Mouse (Mus musculus) limb, embryonic 11.5 days (tissue): Measurements from ENCODE around the gene Esrrb. TPM values are rescaled to one million over a fixed set of nuclear protein-coding genes. Genes with fewer than 3 reads are reported as not detected.

ENCODE experiments used
- ATAC-seq: fragments of 200-750 bp; cut with Nextera tagmentation; 2 replicates; pipeline ENCODE4 v1.8.0; 2017; ENCODE audit warnings: low read depth; ENCODE audit not compliant: insufficient number of reproducible peaks, low FRiP score, low TSS enrichment
- DNase-seq: peaks from one replicate; pipeline ENCODE4 v3.0.0-alpha.2; 2015; ENCODE audit warnings: low spot score
- H3K27ac ChIP-seq: fragments of 300-500 bp; sonication (generic); replicated peaks from 2 replicates; pipeline ENCODE4 v1.5.1; 2014; ENCODE audit warnings: low read depth, mild to moderate bottlenecking, low read length
- H3K27me3 ChIP-seq: fragments of 300-500 bp; sonication (generic); 2 replicates; pipeline ENCODE4 v1.6.1; 2014; ENCODE audit warnings: mild to moderate bottlenecking, low read length, mixed read lengths; ENCODE audit not compliant: control insufficient read depth, insufficient read depth
- H3K36me3 ChIP-seq: fragments of 300-500 bp; sonication (generic); 2 replicates; pipeline ENCODE4 v1.6.1; 2014; ENCODE audit warnings: mild to moderate bottlenecking, low read length, moderate library complexity, mixed read lengths; ENCODE audit not compliant: control insufficient read depth, insufficient read depth
- H3K4me1 ChIP-seq: fragments of 300-500 bp; sonication (generic); 2 replicates; pipeline ENCODE4 v1.6.1; 2014; ENCODE audit warnings: low read length, mixed read lengths; ENCODE audit not compliant: control insufficient read depth, insufficient read depth
- H3K4me2 ChIP-seq: fragments of 300-500 bp; sonication (generic); 2 replicates; pipeline ENCODE4 v1.6.1; 2014; ENCODE audit warnings: low read depth, mild to moderate bottlenecking, moderate library complexity; ENCODE audit not compliant: severe bottlenecking
- H3K4me3 ChIP-seq: fragments of 300-500 bp; sonication (generic); 2 replicates; pipeline ENCODE4 v1.5.1; 2014; ENCODE audit warnings: low read depth, low read length
- H3K9ac ChIP-seq: fragments of 300-500 bp; sonication (generic); 2 replicates; pipeline ENCODE4 v1.6.1; 2014; ENCODE audit warnings: mild to moderate bottlenecking, low read length
- H3K9me3 ChIP-seq: fragments of 300-500 bp; sonication (generic); 2 replicates; pipeline ENCODE4 v1.6.1; 2016; ENCODE audit warnings: low read length; ENCODE audit not compliant: control insufficient read depth
- WGBS: fragments of 180-500 bp; shearing (Covaris S2); extraction: QIAGEN DNeasy Blood & Tissue Kit; methylation state at CpG from one replicate; pipeline ENCODE4 v1.1.7; 2014; 5-methylcytosine and 5-hydroxymethylcytosine counted together
- polyA plus RNA-seq: library from polyadenylated mRNA; unstranded; fragments of >200 nt; fragmentation: Nextera tagmentation; extraction: Ambion mirVana; gene quantifications from 2 replicates; pipeline ENCODE4 v1.2.1, GENCODE M21; 2014

Gene Esrrb
- polyA plus RNA-seq, 1 experiment from 2014 or later: 0.08 TPM

DNA sequence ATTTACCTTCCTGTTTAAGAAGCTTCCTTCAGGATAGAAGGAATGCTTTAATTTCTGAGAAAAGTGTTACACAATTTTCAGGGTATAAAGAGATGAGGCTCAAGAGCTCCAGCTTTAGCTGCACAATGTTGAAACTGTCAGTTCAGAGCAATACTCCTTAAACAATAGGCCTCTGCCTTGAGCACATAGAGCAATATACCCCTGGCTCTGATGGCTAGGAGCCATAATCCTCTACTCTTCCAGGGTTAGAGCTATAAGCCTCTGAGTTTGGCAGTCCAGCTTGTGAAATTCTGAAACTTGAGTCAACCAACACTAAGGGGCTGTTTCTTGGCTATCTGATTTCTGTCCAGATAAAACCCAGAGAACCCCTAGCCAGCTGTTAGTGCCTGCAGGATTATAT lies 176.9 kb downstream of the Esrrb start:
- Histone ChIP-seq H3K27ac (no peak overlapping the region), H3K4me3 (no peak overlapping the region), H3K9ac (no peak overlapping the region), H3K4me2 (no peak overlapping the region), H3K27me3 (no peaks in the 10 kb centered on the region), H3K36me3 (no peaks in the 10 kb centered on the region), H3K4me1 (no peaks in the 10 kb centered on the region), H3K9me3 (no peaks in the 10 kb centered on the region)
- no peak for DNase-seq
- no peak for ATAC-seq

GRCm38 (mm10) chr12:86538711-86539110 lies 177.8 kb downstream of the Esrrb start:
- no peak for ATAC-seq
- no peaks in the 10 kb centered on the region for H3K27me3 ChIP-seq
- H3K4me1 ChIP-seq: no peaks in the 10 kb centered on the region
- no peak overlapping the region for H3K4me2 ChIP-seq
- H3K9ac ChIP-seq: no peak overlapping the region
- no peak overlapping the region for H3K4me3 ChIP-seq
- no peaks in the 10 kb centered on the region for H3K36me3 ChIP-seq
- WGBS: 71% methylated on average over 4 of the region's 4 CpGs
- H3K9me3 ChIP-seq: no peaks in the 10 kb centered on the region
- H3K27ac ChIP-seq: no peak overlapping the region
- DNase-seq: no peak

DNA sequence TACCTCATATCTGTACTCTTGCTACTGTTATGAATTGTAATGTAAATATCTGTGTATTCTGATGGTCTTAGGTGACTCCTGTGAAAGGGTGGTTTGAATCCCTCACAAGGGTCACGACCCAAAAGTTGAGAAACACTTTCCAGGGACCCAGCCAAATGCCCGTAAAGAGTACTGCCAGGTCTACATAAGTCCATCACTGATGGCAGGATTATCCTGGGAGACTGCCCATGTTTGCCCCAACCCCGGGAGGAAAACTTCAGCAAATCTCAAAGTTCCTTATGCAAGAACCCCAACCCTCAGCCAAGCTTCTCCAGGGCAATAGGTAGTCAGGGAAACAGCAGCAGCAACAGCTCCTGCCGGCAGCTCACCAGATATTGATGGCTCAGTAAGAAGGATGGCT lies 178.6 kb downstream of the Esrrb start:
- no peaks in the 10 kb centered on the region for H3K36me3 ChIP-seq
- no peak overlapping the region for H3K4me3 ChIP-seq
- WGBS: 72% methylated on average over 4 of the region's 4 CpGs
- H3K4me1 ChIP-seq: no peaks in the 10 kb centered on the region
- ATAC-seq (no peak), DNase-seq (no peak)
- no peaks in the 10 kb centered on the region for H3K27me3 ChIP-seq
- no peak overlapping the region for H3K9ac ChIP-seq
- no peak overlapping the region for H3K27ac ChIP-seq
- H3K9me3 ChIP-seq: no peaks in the 10 kb centered on the region
- H3K4me2 ChIP-seq: no peak overlapping the region

DNA sequence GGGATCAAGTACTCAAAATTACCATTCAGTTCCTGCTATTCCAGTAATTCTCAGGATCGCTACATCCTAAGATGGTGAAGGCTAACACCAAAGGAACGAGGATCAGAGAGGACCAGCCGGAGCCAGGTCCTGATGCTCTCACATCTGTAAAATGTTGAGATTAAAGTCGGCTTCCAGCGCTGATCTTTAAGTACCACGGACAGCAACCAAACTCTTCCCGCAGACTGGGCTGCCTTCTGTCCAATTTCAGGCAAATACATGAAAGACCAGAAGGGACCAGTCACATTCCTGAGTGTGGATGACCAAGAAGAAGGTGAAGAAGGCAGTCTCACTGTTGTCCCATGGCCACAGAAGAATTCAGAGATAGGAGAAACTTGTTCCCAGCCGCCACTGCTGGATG lies 186.9 kb downstream of the Esrrb start:
- DNase-seq: peak; percentile 67
- no peaks in the 10 kb centered on the region for H3K27me3 ChIP-seq

DNA sequence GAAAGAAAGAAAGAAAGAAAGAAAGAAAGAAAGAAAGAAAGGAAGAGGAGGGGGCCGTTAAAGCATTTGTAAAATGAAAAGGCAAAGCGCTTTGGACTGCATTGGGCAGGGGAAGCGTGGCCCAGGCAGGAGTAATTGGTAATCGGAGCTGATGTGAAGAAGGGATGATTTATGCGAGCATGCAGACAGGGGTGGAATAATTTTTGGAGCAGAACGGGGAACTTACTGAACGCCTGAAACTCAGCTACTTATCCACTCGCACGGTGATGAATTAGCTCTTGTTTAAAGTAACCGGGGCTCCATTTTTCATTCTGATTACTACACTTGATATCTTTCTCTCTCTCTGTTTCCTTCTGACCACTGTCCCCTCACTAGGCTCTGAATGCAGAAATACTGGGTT lies 192.1 kb downstream of the Esrrb start:
- Histone ChIP-seq H3K36me3 (no peaks in the 10 kb centered on the region), H3K27ac (no peak overlapping the region), H3K4me1 (no peaks in the 10 kb centered on the region), H3K4me2 (no peak overlapping the region), H3K9ac (no peak overlapping the region), H3K4me3 (no peak overlapping the region), H3K9me3 (no peaks in the 10 kb centered on the region), H3K27me3 (no peaks in the 10 kb centered on the region)
- 63% methylated on average over 10 of the region's 10 CpGs for WGBS
- no peak for ATAC-seq
- DNase-seq: no peak

More for the DNA sequence above, 186.9 kb downstream of the Esrrb start:
- Histone ChIP-seq H3K4me3 (no peak overlapping the region), H3K9ac (no peak overlapping the region), H3K4me2 (no peak overlapping the region), H3K27ac (no peak overlapping the region), H3K4me1 (no peaks in the 10 kb centered on the region), H3K36me3 (no peaks in the 10 kb centered on the region), H3K9me3 (no peaks in the 10 kb centered on the region)
- ATAC-seq: no peak
- WGBS: 23% methylated on average over 8 of the region's 8 CpGs

DNA sequence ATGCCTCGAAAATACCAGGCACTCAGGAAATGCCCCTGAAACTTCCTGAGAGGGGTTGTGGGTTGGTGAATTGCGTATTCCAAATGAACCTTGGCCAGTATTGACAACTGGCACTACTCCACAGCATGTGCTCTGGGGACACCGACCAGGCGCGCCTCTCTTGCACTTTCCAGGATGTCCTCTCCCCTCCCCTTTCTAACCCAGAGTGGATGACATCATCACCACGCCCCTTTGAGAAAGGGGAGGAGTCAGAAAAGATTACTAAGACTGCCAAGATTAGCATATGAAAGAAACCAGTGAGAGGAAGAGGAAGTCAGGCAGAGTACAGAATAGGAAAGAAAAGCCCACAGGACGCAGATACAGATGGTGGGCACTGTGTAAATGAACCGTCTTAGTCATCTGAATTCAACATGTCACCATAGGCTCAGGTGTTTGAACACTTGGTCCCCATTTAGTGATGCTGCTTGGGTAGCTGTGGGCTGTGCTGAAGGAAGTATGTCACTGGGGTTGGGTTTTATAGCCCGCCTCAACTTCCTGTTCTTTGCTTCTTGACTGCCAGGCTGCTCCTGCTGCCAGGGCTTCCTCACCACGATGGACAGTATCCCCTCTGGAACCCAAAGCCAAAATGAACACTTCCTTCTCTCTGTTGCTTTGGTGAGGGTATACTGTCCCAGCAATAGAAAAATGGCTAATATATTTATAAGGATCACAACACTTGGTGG lies 196.0 kb downstream of the Esrrb start:
- Histone ChIP-seq H3K4me2 (no peak overlapping the region), H3K9me3 (no peaks in the 10 kb centered on the region), H3K36me3 (no peaks in the 10 kb centered on the region), H3K27ac (no peak overlapping the region), H3K4me1 (no peaks in the 10 kb centered on the region), H3K4me3 (no peak overlapping the region), H3K27me3 (no peaks in the 10 kb centered on the region), H3K9ac (no peak overlapping the region)
- DNase-seq (no peak), ATAC-seq (no peak)
- 45% methylated on average over 10 of the region's 10 CpGs for WGBS

GRCm38 (mm10) chr12:86558889-86559288 lies 198.0 kb downstream of the Esrrb start:
- 86% methylated on average over 9 of the region's 9 CpGs for WGBS
- Histone ChIP-seq H3K9me3 (no peaks in the 10 kb centered on the region), H3K4me2 (no peak overlapping the region), H3K27ac (no peak overlapping the region), H3K4me3 (no peak overlapping the region), H3K36me3 (no peaks in the 10 kb centered on the region), H3K4me1 (no peaks in the 10 kb centered on the region), H3K27me3 (no peaks in the 10 kb centered on the region), H3K9ac (no peak overlapping the region)
- ATAC-seq (no peak), DNase-seq (no peak)

DNA sequence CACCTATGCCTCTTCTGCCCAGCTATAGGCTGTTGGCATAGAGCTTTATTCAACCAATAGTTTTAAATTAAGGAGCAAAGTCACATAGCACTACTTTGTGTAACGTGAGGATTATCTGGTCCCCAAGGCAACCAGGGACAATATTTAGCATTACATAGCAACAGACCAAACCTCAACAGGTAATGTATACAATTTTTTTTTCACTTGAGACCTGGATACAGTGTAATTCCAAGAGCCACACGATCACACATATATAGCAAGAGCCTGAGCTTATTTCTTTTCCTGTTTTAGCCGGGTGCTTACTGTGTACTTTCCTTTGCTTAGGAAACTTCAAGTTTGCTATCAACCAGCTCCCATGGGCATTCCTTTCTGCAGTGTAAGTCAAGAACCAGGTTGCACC lies 201.8 kb downstream of the Esrrb start:
- 87% methylated on average over 3 of the region's 3 CpGs for WGBS
- Histone ChIP-seq H3K9me3 (no peaks in the 10 kb centered on the region), H3K4me3 (no peak overlapping the region), H3K36me3 (no peaks in the 10 kb centered on the region), H3K27ac (no peak overlapping the region), H3K4me2 (no peak overlapping the region), H3K4me1 (no peaks in the 10 kb centered on the region), H3K27me3 (no peaks in the 10 kb centered on the region), H3K9ac (no peak overlapping the region)
- no peak for ATAC-seq
- DNase-seq: no peak

DNA sequence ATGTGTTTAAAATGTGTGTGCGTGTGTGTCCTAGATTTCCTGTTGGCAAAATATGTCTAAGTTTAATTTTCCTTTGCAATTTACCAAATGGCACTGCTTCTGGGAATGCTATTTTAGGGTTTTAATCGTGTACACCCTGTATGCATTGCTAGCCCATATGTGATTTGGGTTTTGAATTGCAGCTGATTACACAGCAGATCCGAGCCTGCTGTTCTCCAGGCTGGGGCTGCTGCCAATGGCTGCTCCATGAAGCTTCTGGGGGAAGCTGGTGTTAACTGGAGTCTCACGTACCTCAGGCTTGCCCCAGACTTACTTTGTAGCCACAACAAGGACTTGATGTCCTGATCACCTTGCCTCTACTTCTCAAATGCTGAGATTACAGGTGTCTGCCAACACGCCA lies 205.1 kb downstream of the Esrrb start:
- no peak for ATAC-seq
- Histone ChIP-seq H3K4me2 (no peak overlapping the region), H3K4me1 (no peaks in the 10 kb centered on the region), H3K9ac (no peak overlapping the region), H3K9me3 (no peaks in the 10 kb centered on the region), H3K27ac (no peak overlapping the region), H3K27me3 (no peaks in the 10 kb centered on the region), H3K36me3 (no peaks in the 10 kb centered on the region), H3K4me3 (no peak overlapping the region)
- DNase-seq: no peak
- 87% methylated on average over 5 of the region's 5 CpGs for WGBS
